Mouse (Mus musculus): ENCODE data around the gene Kcnk4. TPM values are rescaled to one million over a fixed set of nuclear protein-coding genes. Genes with fewer than 3 reads are reported as not detected.

The Kcnk4 gene
- not detected for total RNA-seq (2023)

GRCm38 (mm10) chr19:6934195-6934977, at the start of gene Kcnk4:
Gene Kcnk4, minus strand, starts transcription at chr19:6934515.

GRCm38 (mm10) chr19:6980381-6981093, 46.2 kb upstream of the Kcnk4 start, which contains the start of gene Fkbp2:
Gene Fkbp2, minus strand, starts transcription at chr19:6980501.

GRCm38 (mm10) chr19:6975537-6976521, 41.5 kb upstream of the Kcnk4 start, which contains the start of gene Plcb3:
Gene Plcb3, minus strand, starts transcription at chr19:6976470.

GRCm38 (mm10) chr19:6974211-6975205, 40.2 kb upstream of the Kcnk4 start, which contains the start of gene Ppp1r14b:
Gene Ppp1r14b, plus strand, starts transcription at chr19:6974968.

GRCm38 (mm10) chr19:6942249-6942691, 8.0 kb upstream of the Kcnk4 start, which contains the start of gene Gpr137:
Gene Gpr137, minus strand, starts transcription at chr19:6942480.

GRCm38 (mm10) chr19:6941372-6942248, 7.3 kb upstream of the Kcnk4 start, which contains the start of gene Bad:
Gene Bad, plus strand, starts transcription at chr19:6941861.

GRCm38 (mm10) chr19:6925307-6925573, 9.1 kb downstream of the Kcnk4 start, which contains the start of gene Catsperz:
Gene Catsperz, minus strand, starts transcription at chr19:6925380.

GRCm38 (mm10) chr19:6921647-6922567, 12.4 kb downstream of the Kcnk4 start, which contains the start of gene Esrra:
Gene Esrra, minus strand, starts transcription at chr19:6921813.

GRCm38 (mm10) chr19:6909507-6910289, 24.6 kb downstream of the Kcnk4 start, which contains the start of the genes Trmt112 and Prdx5:
Gene Trmt112, plus strand, starts transcription at chr19:6909698.
Gene Prdx5, minus strand, starts transcription at chr19:6910106.

Other genes with a start within 250 kb of the Kcnk4 start
- gene Rps6ka4, start 93.9 kb downstream of the Kcnk4 start, total RNA-seq (2023) = 10 to 100 TPM; 44.6 to 47.2 TPM
- gene Ccdc88b, start 76.3 kb downstream of the Kcnk4 start, total RNA-seq (2023) = 100 to 1,000 TPM in 1 of 2 experiments, 10 to 100 TPM in 1; 90.6 to 102 TPM
- gene Trmt112, start 24.8 kb downstream of the Kcnk4 start, total RNA-seq (2023) = 100 to 1,000 TPM; 148 to 158 TPM
- 100 to 1,000 TPM; 664 to 666 TPM for gene Prdx5, start 24.4 kb downstream of the Kcnk4 start, total RNA-seq (2023)
- gene Esrra, start 12.7 kb downstream of the Kcnk4 start, total RNA-seq (2023) = 10 to 100 TPM; 51.8 to 51.9 TPM
- gene Catsperz, start 9.1 kb downstream of the Kcnk4 start, total RNA-seq (2023) = not detected
- gene Bad, start 7.3 kb upstream of the Kcnk4 start, total RNA-seq (2023) = 10 to 100 TPM; 23.4 to 30.4 TPM
- 10 to 100 TPM; 29.9 to 30.8 TPM for gene Gpr137, start 8.0 kb upstream of the Kcnk4 start, total RNA-seq (2023)
- gene Ppp1r14b, start 40.5 kb upstream of the Kcnk4 start, total RNA-seq (2023) = 10 to 100 TPM; 54.6 to 62.8 TPM
- gene Plcb3, start 42.0 kb upstream of the Kcnk4 start, total RNA-seq (2023) = 10 to 100 TPM; 33.4 to 35.2 TPM
- 10 to 100 TPM; 46.1 to 59.4 TPM for gene Fkbp2, start 46.0 kb upstream of the Kcnk4 start, total RNA-seq (2023)
- gene Vegfb, start 53.1 kb upstream of the Kcnk4 start, total RNA-seq (2023) = 10 to 100 TPM in 1 of 2 experiments, 1 to 10 TPM in 1; 9.7 to 12.2 TPM
- gene Dnajc4, start 58.1 kb upstream of the Kcnk4 start, total RNA-seq (2023) = 10 to 100 TPM; 22.5 to 25.3 TPM
- gene Nudt22, start 61.6 kb upstream of the Kcnk4 start, total RNA-seq (2023) = 10 to 100 TPM; 11.1 to 16.9 TPM
- 1 to 10 TPM; 1.4 to 1.9 TPM for gene Trpt1, start 61.6 kb upstream of the Kcnk4 start, total RNA-seq (2023)
- 100 to 1,000 TPM; 282 to 286 TPM for gene Fermt3, start 85.0 kb upstream of the Kcnk4 start, total RNA-seq (2023)
- gene Stip1, start 105.5 kb upstream of the Kcnk4 start, total RNA-seq (2023) = 10 to 100 TPM; 61.2 to 64.6 TPM
- 1 to 10 TPM; 6.4 to 8.0 TPM for gene Macrod1, start 122.3 kb upstream of the Kcnk4 start, total RNA-seq (2023)
- not detected for gene Flrt1, start 171.2 kb upstream of the Kcnk4 start, total RNA-seq (2023)